Mouse (Mus musculus) ES-Bruce4 (cell line): ENCODE results near the gene Defb19.

Source experiments
- CTCF ChIP-seq: IDR thresholded peaks from one replicate; pipeline ENCODE4 v1.8.1; 2011; ENCODE audit warnings: low read depth, low read length
- POLR2A ChIP-seq: IDR thresholded peaks from one replicate; pipeline ENCODE4 v1.8.1; 2011; ENCODE audit warnings: low read length; ENCODE audit not compliant: insufficient read depth

DNA sequence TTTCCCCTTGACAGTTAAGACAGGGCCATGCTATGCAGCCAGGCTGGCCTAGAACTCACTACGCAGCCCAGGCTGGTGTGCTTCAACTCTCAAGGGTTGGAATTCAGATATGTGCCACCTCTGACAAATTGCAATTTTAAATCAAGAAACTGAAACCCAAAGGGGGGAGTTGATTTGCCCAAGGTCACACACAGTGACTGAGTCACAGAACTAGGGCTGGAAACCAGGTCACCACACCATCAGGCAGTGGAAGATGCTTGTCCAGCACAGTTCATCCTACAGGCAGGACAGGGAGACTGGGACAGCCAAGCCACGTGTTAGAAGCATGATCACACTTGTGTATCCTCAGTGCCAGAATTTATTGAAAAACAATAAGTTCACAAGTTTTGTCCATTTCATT lies 44.5 kb upstream of the Defb19 start:
- no peak for TF ChIP-seq POLR2A
- TF ChIP-seq CTCF = no peak
